Mouse (Mus musculus) gastrocnemius, postnatal 4 days (tissue): ENCODE measurements around the gene Slc7a1. TPM values are rescaled to one million over a fixed set of nuclear protein-coding genes. Genes with fewer than 3 reads are reported as not detected.
"Not testable (repeated sequence)": the region's sequence is repeated elsewhere in the genome, so short reads cannot be mapped to it uniquely, and the experiment has no call there.

Experiments used
- DNase-seq, 2 experiments: peaks; one replicate each; pipeline ENCODE4 v3.0.0; 2021 to 2022; ENCODE audit warnings: low spot score in 2 of 2, mixed read lengths in 2 of 2
- total RNA-seq, 2 experiments: library from RNA; stranded (reverse); gene quantifications; 2 replicates each; pipeline ENCODE4 v1.2.3; 2021

Gene Slc7a1
- total RNA-seq, 2 experiments from 2014 or later: 16.9 to 17.2 TPM

DNA sequence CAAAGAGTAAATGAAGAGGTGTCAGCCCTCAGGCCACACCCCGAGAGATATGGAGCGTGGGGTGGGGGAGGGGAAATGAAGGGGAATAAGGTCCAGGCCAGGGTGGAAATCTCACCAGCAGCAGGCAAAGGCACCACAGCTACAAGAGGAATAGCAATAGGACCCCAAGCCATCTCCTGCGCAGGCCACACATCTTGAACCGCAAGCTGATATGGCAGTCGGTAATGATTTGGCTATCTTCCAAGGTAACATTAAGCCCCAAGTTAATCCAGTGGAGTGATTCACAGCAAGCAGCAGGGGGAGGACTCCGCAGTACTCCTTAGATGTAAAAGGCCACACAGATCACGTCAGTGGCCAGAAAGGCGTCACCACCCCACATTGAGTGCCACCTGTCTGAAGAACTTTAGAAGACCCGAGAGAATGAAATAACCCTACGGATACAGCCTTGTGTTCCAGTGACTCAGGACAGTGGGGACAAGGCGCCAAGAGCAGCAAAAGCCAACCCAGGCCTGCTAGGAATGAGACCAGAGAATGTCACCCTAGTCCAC lies 68.4 kb downstream of the Slc7a1 start:
- no peak for DNase-seq

DNA sequence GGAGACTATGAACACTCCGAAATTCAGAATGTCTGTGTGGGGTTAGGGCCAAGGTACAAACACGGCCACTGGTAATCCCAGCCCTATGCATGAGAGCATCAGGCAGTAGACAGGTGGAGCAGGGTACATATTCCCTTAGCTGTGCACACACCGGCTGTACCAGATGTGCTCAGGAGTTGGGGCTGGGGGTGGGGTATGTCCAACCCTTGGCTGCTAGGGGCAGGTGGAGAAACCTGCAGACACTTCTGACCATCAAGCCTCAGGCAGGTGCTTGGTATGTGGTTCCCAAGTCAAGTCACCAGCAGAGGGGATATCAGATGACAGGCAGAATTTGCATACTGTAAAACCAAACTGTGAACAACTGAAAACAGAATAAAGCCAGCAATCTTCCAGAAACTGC lies 70.7 kb downstream of the Slc7a1 start:
- DNase-seq: no peak

DNA sequence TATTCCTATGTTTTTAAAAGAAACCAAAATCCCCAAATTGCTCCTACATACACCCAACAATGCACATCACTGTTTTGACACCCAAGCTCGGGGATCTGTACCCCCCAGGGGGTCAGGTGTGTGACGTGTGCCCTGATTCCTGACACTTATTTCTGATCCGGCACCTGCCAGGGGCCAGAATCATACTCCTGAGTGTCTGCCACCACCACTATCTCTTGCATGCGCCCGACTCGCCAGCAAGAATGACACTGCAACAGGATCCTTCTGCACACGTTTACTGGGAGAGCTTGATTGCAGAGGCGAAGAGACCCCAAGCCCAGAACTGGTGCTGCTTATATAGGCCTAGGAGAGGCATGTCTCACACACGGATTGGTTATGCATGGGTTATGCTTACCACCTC lies 73.4 kb downstream of the Slc7a1 start:
- not testable (repeated sequence) for DNase-seq

DNA sequence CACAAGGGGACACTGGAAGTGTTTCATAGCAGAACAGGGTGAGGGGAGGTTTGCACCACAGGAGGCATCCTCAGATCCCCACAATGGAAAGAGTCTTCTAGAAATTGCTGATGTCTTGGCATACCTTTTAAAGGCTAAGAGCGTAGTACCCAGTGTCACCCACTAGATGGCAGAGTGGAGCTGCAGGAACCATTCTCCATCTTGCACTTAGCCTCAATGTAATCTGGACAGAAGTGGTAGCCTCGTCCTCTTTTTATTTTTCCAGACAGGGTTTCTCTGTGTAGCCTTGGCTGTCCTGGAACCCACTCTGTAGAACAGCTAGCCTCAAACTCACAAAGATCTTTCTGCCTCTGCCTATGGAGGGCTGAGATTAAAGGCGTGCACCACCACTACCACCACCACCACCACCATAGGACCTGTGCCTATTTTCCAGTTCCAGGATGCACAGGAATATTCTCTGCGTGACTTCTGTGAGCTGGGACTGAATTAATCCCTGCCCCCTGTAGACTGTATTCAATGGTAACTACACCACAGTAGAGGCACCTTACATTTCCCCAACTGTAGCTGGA lies 74.3 kb downstream of the Slc7a1 start:
- DNase-seq: no peak

DNA sequence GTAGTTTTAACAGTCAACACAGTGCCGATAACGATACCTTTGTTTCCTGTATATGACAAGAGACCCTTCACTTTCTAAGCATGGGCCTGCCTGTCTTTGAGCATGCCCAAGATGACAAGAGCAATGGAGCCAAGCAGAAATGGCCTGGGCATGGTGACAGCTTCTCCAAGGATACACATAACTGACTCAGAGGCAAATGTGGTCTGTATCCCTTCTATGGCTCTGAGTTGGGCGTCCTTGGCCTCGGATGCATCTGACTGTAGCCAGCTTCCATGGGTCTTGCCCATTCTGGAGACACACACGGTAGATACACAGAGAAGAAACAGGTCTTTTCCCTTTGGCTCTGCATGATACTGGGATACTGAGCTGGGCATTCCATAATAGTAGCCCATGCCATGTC lies 84.8 kb downstream of the Slc7a1 start:
- no peak for DNase-seq

DNA sequence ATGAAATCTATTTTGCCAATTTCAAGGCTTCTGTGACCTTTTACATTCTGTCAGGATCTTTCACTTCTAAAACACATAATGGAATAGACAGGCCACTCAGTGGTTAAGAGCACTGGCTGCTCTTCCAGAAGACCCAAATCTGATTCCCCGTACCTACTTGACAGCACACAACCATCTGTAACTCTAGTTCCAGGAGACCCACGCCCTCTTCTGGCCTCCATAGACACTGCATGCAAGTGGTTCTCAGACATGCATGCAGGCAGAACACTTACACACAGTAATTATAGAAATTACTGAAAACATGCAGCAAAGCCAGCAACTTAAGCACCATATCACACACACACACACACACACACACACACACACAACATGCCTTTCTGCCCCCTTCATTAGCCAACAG lies 87.3 kb downstream of the Slc7a1 start:
- no peak for DNase-seq

DNA sequence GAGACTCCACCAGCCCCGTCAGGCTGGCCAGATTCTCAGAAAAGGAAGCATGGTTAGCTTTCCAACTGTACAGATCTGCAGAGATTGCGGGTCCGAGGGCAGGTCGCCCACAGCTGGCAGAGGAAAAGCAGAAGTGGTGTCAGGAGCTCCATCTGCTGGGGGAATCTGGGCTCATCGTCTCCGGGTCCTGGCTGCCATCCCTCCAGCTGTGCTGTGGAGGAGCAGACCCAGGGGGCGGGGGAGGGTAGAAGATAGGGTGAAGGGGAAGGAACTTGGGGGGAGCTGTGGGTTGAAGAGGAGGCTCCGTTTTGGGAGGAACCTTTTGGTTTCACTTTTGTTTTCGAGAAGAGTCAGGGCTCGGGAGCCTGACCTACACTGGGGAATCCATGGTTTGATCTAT lies 88.9 kb downstream of the Slc7a1 start:
- no peak for DNase-seq

DNA sequence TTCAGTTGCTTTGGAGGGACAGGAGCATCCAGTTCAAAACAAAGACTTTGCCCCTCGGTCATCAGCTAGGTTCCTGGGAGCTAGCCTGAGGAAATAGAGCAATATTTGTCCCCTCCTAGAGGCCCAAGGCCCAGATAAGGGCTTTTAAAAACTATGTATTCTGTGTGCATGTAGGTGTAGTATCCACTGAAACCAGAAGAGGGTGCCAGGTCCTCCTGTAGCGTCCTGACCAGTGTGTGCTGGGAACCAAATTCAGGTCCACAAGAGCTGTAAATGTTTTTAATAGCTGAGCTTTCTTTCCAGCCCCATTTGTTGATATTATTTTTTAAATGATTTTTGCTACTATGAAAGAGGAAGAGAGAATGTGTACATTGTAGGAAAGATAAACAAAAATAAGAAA lies 95.6 kb downstream of the Slc7a1 start:
- no peak for DNase-seq

DNA sequence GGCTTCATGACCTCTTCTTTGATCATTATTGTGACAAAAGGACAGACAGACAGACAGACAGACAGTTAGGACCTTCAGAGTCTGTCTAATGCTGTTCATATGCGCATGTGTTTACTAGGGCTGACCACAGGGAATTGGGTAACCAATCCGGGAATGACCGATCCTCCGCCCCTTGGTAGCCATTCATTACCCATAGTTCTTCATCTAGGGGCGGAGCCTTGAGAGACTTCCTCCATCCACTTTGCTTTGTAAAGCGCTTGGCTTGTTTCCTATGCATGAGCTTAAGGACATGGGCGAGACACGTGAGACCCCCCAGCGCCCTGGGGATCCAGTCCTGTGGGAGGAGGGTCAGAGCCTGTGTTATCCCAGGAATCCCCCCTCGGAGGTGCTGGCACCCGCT lies 96.7 kb downstream of the Slc7a1 start:
- DNase-seq: no peak

DNA sequence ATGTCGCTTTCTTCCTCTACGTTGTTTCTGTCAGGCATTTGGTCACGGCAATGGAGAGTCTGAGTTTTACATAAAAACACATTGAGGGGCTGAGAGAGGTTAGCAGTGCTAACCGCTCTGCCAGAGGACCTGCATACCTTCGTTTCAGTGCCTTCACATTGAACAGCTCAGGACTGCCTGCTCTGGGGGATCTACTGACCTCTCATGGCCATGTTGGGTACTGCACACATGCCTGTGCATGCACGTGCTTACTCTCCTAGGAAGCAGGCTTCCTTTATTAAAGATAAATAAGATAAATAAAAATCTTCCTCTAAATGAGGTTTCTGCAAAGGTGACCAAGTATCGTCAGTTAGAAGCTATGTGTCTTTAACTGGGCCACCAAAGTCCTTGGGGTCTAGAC lies 106.4 kb downstream of the Slc7a1 start:
- DNase-seq: no peak

DNA sequence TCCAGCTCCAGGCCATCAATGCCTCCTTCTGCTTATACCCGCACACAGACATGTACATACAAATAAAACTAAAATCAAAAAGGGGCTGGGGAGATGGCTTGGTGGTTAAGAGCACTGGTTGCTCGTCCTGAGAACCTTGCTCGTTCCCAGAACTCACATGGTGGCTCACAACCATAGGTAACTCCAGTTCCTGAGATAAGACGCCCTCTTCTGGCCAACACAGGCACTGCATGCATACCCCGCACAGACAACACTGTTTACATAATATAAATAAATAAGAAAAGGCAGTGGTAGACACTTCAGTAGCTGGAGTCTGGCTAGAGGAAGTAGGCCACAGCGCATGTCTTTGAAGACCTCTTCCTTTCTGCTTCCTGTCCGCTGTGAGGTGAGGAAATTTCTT lies 106.8 kb downstream of the Slc7a1 start:
- DNase-seq: no peak

DNA sequence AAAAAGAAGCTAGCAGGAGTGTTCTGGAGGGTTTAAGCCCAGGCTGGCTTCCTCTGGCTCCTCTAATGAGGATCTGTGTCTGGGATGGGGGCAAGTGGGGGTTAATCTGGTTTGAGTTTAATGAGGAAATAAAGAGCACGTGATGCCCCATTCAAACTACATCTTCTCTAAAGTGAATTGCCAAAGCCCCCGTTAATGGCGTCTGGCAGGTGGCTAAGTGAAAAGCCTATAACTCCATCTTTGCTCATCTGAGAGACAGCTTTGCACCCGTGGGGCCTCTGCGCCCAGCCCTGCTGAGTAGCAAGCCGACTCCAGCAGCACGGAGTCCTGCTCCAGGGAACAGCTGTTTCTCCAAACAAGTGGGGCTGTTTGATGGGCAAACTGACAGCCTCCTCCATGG lies 109.8 kb downstream of the Slc7a1 start:
- no peak for DNase-seq

DNA sequence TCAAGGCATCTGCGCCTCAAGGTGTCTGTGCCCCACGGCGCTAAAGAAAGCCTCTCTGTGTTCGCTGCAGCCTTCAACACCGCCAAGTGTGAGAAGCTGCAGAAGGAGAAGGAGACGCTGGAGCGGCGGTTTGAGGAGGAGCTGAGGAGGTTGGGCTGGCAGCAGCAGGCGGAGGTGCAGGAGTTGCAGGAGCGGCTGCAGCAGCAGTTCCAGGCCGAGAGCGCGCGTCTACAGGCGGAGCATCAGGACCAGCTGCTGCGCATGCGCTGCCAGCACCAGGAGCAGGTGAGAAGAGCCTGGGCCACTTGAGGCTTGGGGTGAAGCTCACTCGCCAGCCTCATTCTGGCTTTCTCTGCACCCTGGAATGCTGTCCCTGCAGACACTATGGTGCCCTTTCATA lies 110.9 kb downstream of the Slc7a1 start:
- DNase-seq: no peak

DNA sequence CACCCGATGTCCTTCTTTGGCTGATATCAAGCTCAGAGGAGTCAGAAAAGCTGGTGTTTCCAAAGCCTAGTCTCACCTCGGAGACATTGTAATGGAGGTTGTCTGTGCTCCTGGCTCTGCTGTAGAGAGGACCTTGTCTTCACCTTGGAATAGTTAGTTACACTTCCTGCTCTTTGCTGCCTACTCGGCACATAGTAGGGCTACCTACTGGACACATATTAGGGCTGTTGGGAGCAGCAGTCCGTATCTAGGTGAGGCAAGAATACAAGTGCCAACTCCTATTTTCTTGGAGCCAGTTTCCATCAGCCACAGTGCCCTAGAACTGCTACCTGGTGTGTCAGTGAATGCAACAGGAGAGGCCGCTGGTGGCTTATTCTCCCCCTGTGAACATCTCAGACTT lies 112.2 kb downstream of the Slc7a1 start:
- no peak for DNase-seq

DNA sequence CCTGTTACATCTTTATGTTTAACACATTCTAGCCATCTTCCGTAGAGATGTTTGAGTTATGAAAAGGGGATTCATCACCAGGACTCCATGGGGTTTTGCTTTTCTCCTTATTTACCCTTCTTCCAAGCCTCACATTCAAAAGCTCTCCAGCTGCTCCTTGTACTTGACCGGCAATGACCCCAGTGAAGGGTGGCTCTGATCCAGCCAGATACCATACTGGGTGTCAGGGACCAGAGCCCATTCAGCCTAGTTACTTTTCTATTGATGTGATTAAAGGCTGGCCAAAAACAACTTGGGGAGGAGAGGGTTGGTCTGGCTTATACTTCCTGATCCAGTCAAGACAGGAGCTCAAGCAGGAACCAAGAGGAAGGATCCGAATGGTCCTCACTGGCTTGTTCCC lies 116.1 kb downstream of the Slc7a1 start:
- no peak for DNase-seq

DNA sequence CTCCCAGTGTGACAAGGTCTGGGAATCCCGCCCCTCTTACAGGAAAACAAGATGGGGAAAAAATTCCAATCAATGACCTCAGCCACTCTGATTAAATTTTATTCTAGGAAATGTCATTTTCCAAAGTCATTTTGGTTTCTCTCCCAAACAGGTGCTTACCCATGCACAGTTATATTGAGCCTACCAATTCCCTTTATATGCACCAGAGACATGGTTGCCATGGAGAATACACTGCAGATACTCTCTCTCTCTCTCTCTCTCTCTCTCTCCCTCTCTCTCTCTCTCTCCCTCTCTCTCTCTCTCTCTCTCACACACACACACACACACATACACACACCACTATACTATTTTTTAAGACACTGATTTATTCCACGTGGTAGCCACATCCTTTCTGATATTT lies 116.5 kb downstream of the Slc7a1 start:
- no peak for DNase-seq

DNA sequence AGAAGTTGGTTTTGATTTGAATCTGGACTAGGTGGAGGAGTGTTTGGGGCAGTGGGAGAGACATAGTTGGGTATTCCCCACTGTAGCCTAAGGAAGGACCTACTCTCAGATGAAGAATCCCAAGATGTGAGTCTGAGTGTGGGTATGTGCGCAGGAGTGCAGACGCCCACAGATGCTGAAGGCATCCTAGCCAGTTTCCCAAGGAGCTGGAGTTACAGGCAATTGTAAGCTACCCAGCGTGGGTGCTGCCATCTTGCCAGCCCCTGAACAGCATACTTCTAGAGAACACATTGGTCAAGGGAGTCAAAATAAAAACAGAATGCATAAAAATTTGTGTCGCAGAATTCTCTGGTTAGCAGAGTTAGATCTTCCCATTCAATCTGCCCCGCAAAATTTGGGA lies 117.1 kb downstream of the Slc7a1 start:
- no peak for DNase-seq

DNA sequence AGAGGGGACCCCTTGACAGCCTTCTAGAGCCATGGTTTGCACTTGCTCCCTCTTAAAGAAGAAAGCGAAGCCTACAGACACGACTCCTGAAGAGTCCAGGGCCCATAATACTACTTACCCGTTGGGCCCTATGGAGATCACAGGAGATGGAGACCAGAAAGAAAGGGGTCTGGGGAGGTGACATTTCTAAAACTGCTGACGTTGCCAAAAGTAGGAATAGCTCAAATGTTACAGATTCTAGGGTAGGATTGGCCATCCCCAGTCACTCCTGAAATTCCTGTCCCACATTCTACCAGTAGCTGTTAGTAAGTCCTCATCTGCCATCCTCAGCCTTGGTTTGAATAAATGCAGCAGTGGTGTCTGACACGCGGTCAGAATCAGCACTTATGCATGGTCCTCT lies 117.6 kb downstream of the Slc7a1 start:
- DNase-seq: no peak

DNA sequence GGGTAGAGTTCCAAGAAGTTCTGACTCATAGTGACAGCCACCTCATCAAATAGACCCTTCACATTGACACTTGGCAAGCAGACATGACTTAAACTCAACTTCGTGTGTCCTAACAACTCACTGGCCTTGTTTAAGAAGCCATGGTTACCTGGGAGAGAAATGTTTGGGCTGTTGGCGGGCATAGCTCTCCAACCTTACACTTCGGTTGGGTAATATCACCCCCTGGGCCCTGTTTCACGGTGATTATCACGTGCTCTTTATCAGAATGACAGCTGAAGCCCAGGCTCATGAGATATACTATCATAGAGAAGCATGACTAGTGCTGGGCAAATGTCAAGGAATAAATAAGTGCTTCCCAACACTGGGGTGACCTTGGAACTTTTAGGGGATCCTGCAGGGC lies 119.4 kb downstream of the Slc7a1 start:
- no peak for DNase-seq

DNA sequence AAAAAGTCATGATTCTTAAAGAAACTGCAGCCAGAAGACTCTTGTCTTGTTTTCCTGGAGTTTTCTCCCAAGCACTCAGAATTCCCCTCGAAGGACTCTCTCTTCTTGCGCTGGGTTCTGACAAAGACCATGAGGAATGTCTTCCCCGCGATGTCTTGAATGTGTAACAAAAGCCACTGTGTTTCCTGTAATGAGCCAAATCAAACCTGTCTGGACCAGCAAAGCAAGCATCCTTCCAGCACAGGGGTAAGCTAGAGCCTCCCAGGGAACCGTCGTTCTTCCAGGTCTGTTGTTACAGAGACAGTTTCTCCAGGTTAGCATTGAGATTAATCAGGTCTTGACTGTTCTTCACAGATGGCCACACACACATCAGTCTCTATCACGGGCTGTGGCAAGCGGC lies 121.5 kb downstream of the Slc7a1 start:
- DNase-seq: no peak
